Mouse (Mus musculus) thymus, postnatal 14 days (tissue): Measurements from ENCODE around the gene Gatad1.
A peak's percentile ranks its signal among the peaks of the same experiment; 100 is the strongest.
"Not testable (repeated sequence)": the region's sequence is repeated elsewhere in the genome, so short reads cannot be mapped to it uniquely, and the experiment has no call there.

Experiments
- DNase-seq: peaks from one replicate; pipeline ENCODE4 v3.0.0; 2021

Gatad1 gene

GRCm38 (mm10) chr5:3657085-3657484, at the start of gene Gatad1:
TSS of gene Gatad1 (minus strand) at chr5:3657185.
- no peak for DNase-seq

- DNase-seq: no peak
These were observed 45.2 kb upstream of the Gatad1 start for GRCm38 (mm10) chr5:3702180-3702579.

- DNase-seq: no peak
These were observed 43.0 kb upstream of the Gatad1 start for GRCm38 (mm10) chr5:3700025-3700424.

GRCm38 (mm10) chr5:3696031-3696430, 39.0 kb upstream of the Gatad1 start:
- no peak for DNase-seq

- DNase-seq: no peak
These were observed 38.2 kb upstream of the Gatad1 start for GRCm38 (mm10) chr5:3695191-3695590.

GRCm38 (mm10) chr5:3692956-3693355, 36.0 kb upstream of the Gatad1 start:
- DNase-seq: no peak

GRCm38 (mm10) chr5:3691283-3691682, 34.3 kb upstream of the Gatad1 start:
- DNase-seq: no peak

GRCm38 (mm10) chr5:3688298-3688697, 31.3 kb upstream of the Gatad1 start:
- no peak for DNase-seq

GRCm38 (mm10) chr5:3669938-3670554, 13.1 kb upstream of the Gatad1 start:
- peak; percentile 19 for DNase-seq

- peak; percentile 49 for DNase-seq
These were observed 9.6 kb upstream of the Gatad1 start for GRCm38 (mm10) chr5:3666585-3666984.

GRCm38 (mm10) chr5:3665225-3665624, 8.2 kb upstream of the Gatad1 start:
- no peak for DNase-seq

- no peak for DNase-seq
These were observed 3.2 kb downstream of the Gatad1 start for GRCm38 (mm10) chr5:3653801-3654200.

GRCm38 (mm10) chr5:3652903-3653575, 3.9 kb downstream of the Gatad1 start:
- not testable (repeated sequence) for DNase-seq

GRCm38 (mm10) chr5:3651621-3652020, 5.4 kb downstream of the Gatad1 start:
- DNase-seq: no peak

- no peak for DNase-seq
These were observed 6.1 kb downstream of the Gatad1 start, which contains the start of gene Tmbim7 for GRCm38 (mm10) chr5:3650881-3651280. TSS of gene Tmbim7 (plus strand) at chr5:3651181.

GRCm38 (mm10) chr5:3648849-3649210, 8.2 kb downstream of the Gatad1 start:
- no peak for DNase-seq

GRCm38 (mm10) chr5:3648206-3648848, 8.7 kb downstream of the Gatad1 start:
- DNase-seq: no peak

- DNase-seq: peak; percentile 94
These were observed 9.3 kb downstream of the Gatad1 start for GRCm38 (mm10) chr5:3647708-3648121.

GRCm38 (mm10) chr5:3646991-3647707, 9.8 kb downstream of the Gatad1 start:
- peak; percentile 72 for DNase-seq

GRCm38 (mm10) chr5:3646539-3646938, 10.4 kb downstream of the Gatad1 start:
- DNase-seq: no peak

GRCm38 (mm10) chr5:3645326-3645725, 11.7 kb downstream of the Gatad1 start:
- no peak for DNase-seq

GRCm38 (mm10) chr5:3644621-3645020, 12.4 kb downstream of the Gatad1 start:
- DNase-seq: no peak

- DNase-seq: no peak
These were observed 21.7 kb downstream of the Gatad1 start for GRCm38 (mm10) chr5:3635286-3635685.
